Mouse (Mus musculus): ENCODE measurements around the gene Slc12a6. TPM values are rescaled to one million over a fixed set of nuclear protein-coding genes. Genes with fewer than 3 reads are reported as not detected.

Gene Slc12a6
- polyA plus RNA-seq (2012; rRNA removed) = 96.9 and 98.7 TPM in 2 replicates

GRCm38 (mm10) chr2:112265448-112266241, at the start of gene Slc12a6:
Slc12a6 (plus strand) TSS chr2:112265825.
- peak; percentile 94 for DNase-seq
- no peaks in the 10 kb centered on the region for H3K27me3 ChIP-seq (ENCODE audit: control insufficient read depth, insufficient read depth, low read length)
- peak within 1 kb of the TSS; percentile 76 for H3K4me3 ChIP-seq (replicated peaks; ENCODE audit: insufficient read depth, low read depth, low read length)
- no peaks in the 10 kb centered on the region; the same call in 1 of the 2 replicates for H3K4me1 ChIP-seq (ENCODE audit: control insufficient read depth, insufficient read depth, low read length)
- no peak for TF ChIP-seq CTCF (IDR thresholded peaks at IDR 0.05; ENCODE audit: borderline replicate concordance, insufficient read depth, low read depth, low read length)
- TF ChIP-seq POLR2A (IDR thresholded peaks at IDR 0.05; ENCODE audit: borderline replicate concordance, insufficient read depth, low read length) = peak; percentile 58; the same call in 1 of the 2 replicates
- H3K27ac ChIP-seq (ENCODE audit: insufficient read depth, low read length) = peak within 1 kb of the TSS; percentile 73
- WGBS = under 1% methylated on average over 73 of the region's 85 CpGs

GRCm38 (mm10) chr2:112215977-112216376, 49.6 kb upstream of the Slc12a6 start:
- H3K4me3 ChIP-seq (replicated peaks; ENCODE audit: insufficient read depth, low read depth, low read length) = no peak overlapping the region
- no peak for DNase-seq
- H3K27ac ChIP-seq (ENCODE audit: insufficient read depth, low read length) = no peak overlapping the region
- WGBS = 16% methylated on average over 1 of the region's 1 CpGs
- H3K27me3 ChIP-seq (ENCODE audit: control insufficient read depth, insufficient read depth, low read length) = no peaks in the 10 kb centered on the region
- TF ChIP-seq POLR2A (IDR thresholded peaks at IDR 0.05; ENCODE audit: borderline replicate concordance, insufficient read depth, low read length) (no peak), CTCF (IDR thresholded peaks at IDR 0.05; ENCODE audit: borderline replicate concordance, insufficient read depth, low read depth, low read length) (peak; percentile 30; the same call in 1 of the 2 replicates)
- no peaks in the 10 kb centered on the region for H3K4me1 ChIP-seq (ENCODE audit: control insufficient read depth, insufficient read depth, low read length)

- H3K27me3 ChIP-seq (ENCODE audit: control insufficient read depth, insufficient read depth, low read length) = no peaks in the 10 kb centered on the region
- TF ChIP-seq POLR2A (IDR thresholded peaks at IDR 0.05; ENCODE audit: borderline replicate concordance, insufficient read depth, low read length) (no peak), CTCF (IDR thresholded peaks at IDR 0.05; ENCODE audit: borderline replicate concordance, insufficient read depth, low read depth, low read length) (no peak)
- DNase-seq = no peak
- WGBS = 81% methylated on average over 6 of the region's 6 CpGs
- no peak overlapping the region for H3K4me3 ChIP-seq (replicated peaks; ENCODE audit: insufficient read depth, low read depth, low read length)
- no peaks in the 10 kb centered on the region for H3K4me1 ChIP-seq (ENCODE audit: control insufficient read depth, insufficient read depth, low read length)
- H3K27ac ChIP-seq (ENCODE audit: insufficient read depth, low read length) = no peak overlapping the region
These were observed 48.0 kb upstream of the Slc12a6 start for GRCm38 (mm10) chr2:112217614-112218013.

- Histone ChIP-seq H3K4me3 (replicated peaks; ENCODE audit: insufficient read depth, low read depth, low read length) (no peak overlapping the region), H3K27ac (ENCODE audit: insufficient read depth, low read length) (no peak overlapping the region), H3K27me3 (ENCODE audit: control insufficient read depth, insufficient read depth, low read length) (no peaks in the 10 kb centered on the region), H3K4me1 (ENCODE audit: control insufficient read depth, insufficient read depth, low read length) (no peaks in the 10 kb centered on the region)
- DNase-seq = no peak
- 90% methylated on average over 5 of the region's 5 CpGs for WGBS
- TF ChIP-seq POLR2A (IDR thresholded peaks at IDR 0.05; ENCODE audit: borderline replicate concordance, insufficient read depth, low read length) (no peak), CTCF (IDR thresholded peaks at IDR 0.05; ENCODE audit: borderline replicate concordance, insufficient read depth, low read depth, low read length) (no peak)
These were observed 44.7 kb upstream of the Slc12a6 start for GRCm38 (mm10) chr2:112220880-112221279.

- no peaks in the 10 kb centered on the region for H3K4me1 ChIP-seq (ENCODE audit: control insufficient read depth, insufficient read depth, low read length)
- TF ChIP-seq CTCF (IDR thresholded peaks at IDR 0.05; ENCODE audit: borderline replicate concordance, insufficient read depth, low read depth, low read length) (no peak), POLR2A (IDR thresholded peaks at IDR 0.05; ENCODE audit: borderline replicate concordance, insufficient read depth, low read length) (no peak)
- no peak overlapping the region for H3K4me3 ChIP-seq (replicated peaks; ENCODE audit: insufficient read depth, low read depth, low read length)
- H3K27ac ChIP-seq (ENCODE audit: insufficient read depth, low read length) = no peak overlapping the region
- no peak for DNase-seq
- 47% methylated on average over 5 of the region's 5 CpGs for WGBS
- no peaks in the 10 kb centered on the region for H3K27me3 ChIP-seq (ENCODE audit: control insufficient read depth, insufficient read depth, low read length)
These were observed 43.0 kb upstream of the Slc12a6 start for GRCm38 (mm10) chr2:112222607-112223006.

GRCm38 (mm10) chr2:112224356-112224755, 41.3 kb upstream of the Slc12a6 start:
- Histone ChIP-seq H3K4me1 (ENCODE audit: control insufficient read depth, insufficient read depth, low read length) (no peaks in the 10 kb centered on the region), H3K4me3 (replicated peaks; ENCODE audit: insufficient read depth, low read depth, low read length) (no peak overlapping the region), H3K27me3 (ENCODE audit: control insufficient read depth, insufficient read depth, low read length) (no peaks in the 10 kb centered on the region), H3K27ac (ENCODE audit: insufficient read depth, low read length) (no peak overlapping the region)
- no peak for TF ChIP-seq CTCF (IDR thresholded peaks at IDR 0.05; ENCODE audit: borderline replicate concordance, insufficient read depth, low read depth, low read length)
- no peak for TF ChIP-seq POLR2A (IDR thresholded peaks at IDR 0.05; ENCODE audit: borderline replicate concordance, insufficient read depth, low read length)
- WGBS = 65% methylated on average over 4 of the region's 4 CpGs
- DNase-seq = no peak

GRCm38 (mm10) chr2:112232623-112233022, 33.0 kb upstream of the Slc12a6 start:
- Histone ChIP-seq H3K27ac (ENCODE audit: insufficient read depth, low read length) (no peak overlapping the region), H3K4me3 (replicated peaks; ENCODE audit: insufficient read depth, low read depth, low read length) (no peak overlapping the region), H3K4me1 (ENCODE audit: control insufficient read depth, insufficient read depth, low read length) (no peaks in the 10 kb centered on the region), H3K27me3 (ENCODE audit: control insufficient read depth, insufficient read depth, low read length) (no peaks in the 10 kb centered on the region)
- TF ChIP-seq CTCF (IDR thresholded peaks at IDR 0.05; ENCODE audit: borderline replicate concordance, insufficient read depth, low read depth, low read length) (no peak), POLR2A (IDR thresholded peaks at IDR 0.05; ENCODE audit: borderline replicate concordance, insufficient read depth, low read length) (no peak)
- no peak for DNase-seq
- WGBS = 82% methylated on average over 1 of the region's 1 CpGs

- WGBS = 66% methylated on average over 2 of the region's 2 CpGs
- peaks cover 2% of the 10 kb centered on the region; the same call in 1 of the 2 replicates for H3K4me1 ChIP-seq (ENCODE audit: control insufficient read depth, insufficient read depth, low read length)
- H3K4me3 ChIP-seq (replicated peaks; ENCODE audit: insufficient read depth, low read depth, low read length) = no peak overlapping the region
- H3K27me3 ChIP-seq (ENCODE audit: control insufficient read depth, insufficient read depth, low read length) = no peaks in the 10 kb centered on the region
- no peak for TF ChIP-seq POLR2A (IDR thresholded peaks at IDR 0.05; ENCODE audit: borderline replicate concordance, insufficient read depth, low read length)
- no peak for TF ChIP-seq CTCF (IDR thresholded peaks at IDR 0.05; ENCODE audit: borderline replicate concordance, insufficient read depth, low read depth, low read length)
- DNase-seq = no peak
- H3K27ac ChIP-seq (ENCODE audit: insufficient read depth, low read length) = no peak overlapping the region
These were observed 29.0 kb upstream of the Slc12a6 start for GRCm38 (mm10) chr2:112236620-112237019.
